ENCODE assay signal across 31 mouse cellular contexts in genomic region chr12:69016705-69017306, GRCm38 (mm10).
DNase-seq lines count a peak whose midpoint lies in the region; ATAC-seq lines count a peak whose summit lies in the region.
"Had no signal": no experiment of that assay in that cellular context is flagged by ENCODE, and none has a peak within 500 bp of the region (broad histone marks: within the 10 kb centered on the region; RNA-seq: fewer than 3 reads in every experiment).

No protein-coding gene starts in this region.

- H3K27me3 ChIP-seq in forebrain, embryonic 14.5 days (replicated peaks; ENCODE audit: control insufficient read depth, insufficient read depth, low read length), result no peaks in the 10 kb centered on the region
- no peaks in the 10 kb centered on the region for H3K27me3 ChIP-seq in forebrain, embryonic 10.5 days (ENCODE audit: poor library complexity, severe bottlenecking)
- H3K27me3 ChIP-seq in midbrain, embryonic 13.5 days, result no peaks in the 10 kb centered on the region
- no peaks in the 10 kb centered on the region for H3K27me3 ChIP-seq in midbrain, embryonic 11.5 days (ENCODE audit: control insufficient read depth, insufficient read depth, low read length)
- H3K27me3 ChIP-seq in midbrain, embryonic 14.5 days (ENCODE audit: control insufficient read depth, insufficient read depth, low read length), result no peaks in the 10 kb centered on the region
- H3K27me3 ChIP-seq: embryonic facial prominence, embryonic 13.5 days; limb, embryonic 15.5 days had no signal

- no peak overlapping the region for H3K9ac ChIP-seq in forebrain, embryonic 14.5 days (ENCODE audit: low read length)
- H3K9ac ChIP-seq in midbrain, embryonic 13.5 days (replicated peaks), result no peak overlapping the region
- H3K9ac ChIP-seq in midbrain, embryonic 11.5 days (ENCODE audit: low read length), result no peak overlapping the region
- no peak overlapping the region for H3K9ac ChIP-seq in midbrain, embryonic 14.5 days (replicated peaks; ENCODE audit: low read length)
- H3K9ac ChIP-seq: embryonic facial prominence, embryonic 13.5 days; limb, embryonic 15.5 days; liver, embryonic 14.5 days had no signal

- no peaks in the 10 kb centered on the region for H3K9me3 ChIP-seq in forebrain, embryonic 14.5 days (replicated peaks; ENCODE audit: control insufficient read depth, low read length)
- peaks cover 14% of the 10 kb centered on the region for H3K9me3 ChIP-seq in forebrain, embryonic 10.5 days
- H3K9me3 ChIP-seq in midbrain, embryonic 13.5 days, result no peaks in the 10 kb centered on the region
- no peaks in the 10 kb centered on the region; the same call in 1 of the 2 replicates for H3K9me3 ChIP-seq in midbrain, embryonic 11.5 days (ENCODE audit: control insufficient read depth, low read length)
- H3K9me3 ChIP-seq in midbrain, embryonic 14.5 days (ENCODE audit: control insufficient read depth, low read length), result 0 out of 2 replicates have a peak, but pooled peaks cover 2% of the 10 kb centered on the region
- H3K9me3 ChIP-seq: limb, embryonic 10.5 days; limb, embryonic 15.5 days had no signal

- H3K4me2 ChIP-seq in forebrain, embryonic 14.5 days (ENCODE audit: low read length), result no peak overlapping the region
- H3K4me2 ChIP-seq in midbrain, embryonic 13.5 days (replicated peaks), result no peak overlapping the region
- H3K4me2 ChIP-seq in midbrain, embryonic 11.5 days, result no peak overlapping the region
- no peak overlapping the region for H3K4me2 ChIP-seq in midbrain, embryonic 14.5 days (ENCODE audit: low read length)
- H3K4me2 ChIP-seq: embryonic facial prominence, embryonic 13.5 days; limb, embryonic 15.5 days had no signal

- 69% methylated on average over 7 of the region's 7 CpGs for WGBS in forebrain, embryonic 14.5 days
- 93% methylated on average over 7 of the region's 7 CpGs for WGBS in forebrain, embryonic 10.5 days
- 62% methylated on average over 7 of the region's 7 CpGs for WGBS in midbrain, embryonic 13.5 days
- WGBS in midbrain, embryonic 11.5 days, result 86% methylated on average over 7 of the region's 7 CpGs
- WGBS in midbrain, embryonic 14.5 days, result 60% methylated on average over 7 of the region's 7 CpGs

- H3K4me1 ChIP-seq in forebrain, embryonic 14.5 days (ENCODE audit: control insufficient read depth, insufficient read depth, low read length), result no peaks in the 10 kb centered on the region
- no peaks in the 10 kb centered on the region for H3K4me1 ChIP-seq in forebrain, embryonic 10.5 days
- no peaks in the 10 kb centered on the region for H3K4me1 ChIP-seq in midbrain, embryonic 13.5 days (replicated peaks)
- no peaks in the 10 kb centered on the region for H3K4me1 ChIP-seq in midbrain, embryonic 11.5 days (ENCODE audit: control insufficient read depth, insufficient read depth, low read length)
- 0 out of 2 replicates have a peak, but pooled peaks cover 2% of the 10 kb centered on the region for H3K4me1 ChIP-seq in midbrain, embryonic 14.5 days (ENCODE audit: control insufficient read depth, insufficient read depth, low read length)
- H3K4me1 ChIP-seq: embryonic facial prominence, embryonic 13.5 days; limb, embryonic 10.5 days; limb, embryonic 15.5 days had no signal

- DNase-seq in forebrain, embryonic 14.5 days (ENCODE audit: low spot score), result peak; percentile 43
- no peak for DNase-seq in forebrain, embryonic 10.5 days (ENCODE audit: extremely low spot score, low spot score)
- no peak for DNase-seq in midbrain, embryonic 11.5 days (ENCODE audit: low spot score, missing footprints)
- DNase-seq in midbrain, embryonic 14.5 days, result peak; percentile 54
- DNase-seq in cerebellum, adult 11 months, result no peak
- DNase-seq in urinary bladder, adult 18-20 months (ENCODE audit: low spot score in 2 of 2), result no peak
- DNase-seq: adrenal gland, adult 8-10 months; cerebellum, adult 11-12 months; cerebellum, adult 9-11 months; embryo, embryonic 11 days; gastrocnemius, postnatal 14 days; heart, postnatal 14 days; kidney, adult 8-10 months; kidney, postnatal 4 days; layer of hippocampus, postnatal 36 days; lung, adult 2 months; lung, postnatal 10 days; right cerebral cortex, adult 18-20 months; spleen, adult 18-20 months; thymus, adult 18-20 months; thymus, postnatal 25 days had no signal

- no peak overlapping the region for H3K27ac ChIP-seq in forebrain, embryonic 14.5 days (ENCODE audit: low read depth, low read length)
- no peak overlapping the region for H3K27ac ChIP-seq in forebrain, embryonic 10.5 days
- peak overlapping the region; percentile 53; the same call in 1 of the 2 replicates for H3K27ac ChIP-seq in midbrain, embryonic 13.5 days
- no peak overlapping the region for H3K27ac ChIP-seq in midbrain, embryonic 11.5 days (ENCODE audit: low read depth, low read length)
- H3K27ac ChIP-seq in midbrain, embryonic 14.5 days (replicated peaks; ENCODE audit: low read depth, low read length), result peak overlapping the region; percentile 15
- H3K27ac ChIP-seq: embryonic facial prominence, embryonic 13.5 days; kidney, postnatal 0 days; limb, embryonic 10.5 days; limb, embryonic 15.5 days; liver, embryonic 14.5 days; macrophage; stomach, postnatal 0 days had no signal

- H3K4me3 ChIP-seq in forebrain, embryonic 14.5 days (ENCODE audit: low read depth, low read length), result no peak overlapping the region
- H3K4me3 ChIP-seq in forebrain, embryonic 10.5 days, result no peak overlapping the region
- no peak overlapping the region for H3K4me3 ChIP-seq in midbrain, embryonic 13.5 days (replicated peaks)
- H3K4me3 ChIP-seq in midbrain, embryonic 11.5 days (ENCODE audit: low read depth, low read length), result no peak overlapping the region
- no peak overlapping the region for H3K4me3 ChIP-seq in midbrain, embryonic 14.5 days (replicated peaks; ENCODE audit: low read depth, low read length)
- H3K4me3 ChIP-seq: embryonic facial prominence, embryonic 13.5 days; limb, embryonic 10.5 days; limb, embryonic 15.5 days had no signal

- ATAC-seq in forebrain, embryonic 14.5 days, result peak; percentile 46; the same call in 1 of the 2 replicates
- peak; percentile 45; the same call in 1 of the 2 replicates for ATAC-seq in midbrain, embryonic 13.5 days
- ATAC-seq in midbrain, embryonic 11.5 days (ENCODE audit: low FRiP score), result no peak
- 0 out of 2 replicates have a peak, but pooled peaks have one; percentile 53 for ATAC-seq in midbrain, embryonic 14.5 days (ENCODE audit: low FRiP score, low TSS enrichment)
- ATAC-seq: intestine, embryonic 16.5 days had no signal

- H3K36me3 ChIP-seq in forebrain, embryonic 14.5 days (ENCODE audit: control insufficient read depth, insufficient read depth, low read length), result no peaks in the 10 kb centered on the region
- H3K36me3 ChIP-seq in forebrain, embryonic 10.5 days (replicated peaks), result no peaks in the 10 kb centered on the region
- H3K36me3 ChIP-seq in midbrain, embryonic 13.5 days, result no peaks in the 10 kb centered on the region
- no peaks in the 10 kb centered on the region for H3K36me3 ChIP-seq in midbrain, embryonic 11.5 days (ENCODE audit: control insufficient read depth, insufficient read depth, low read length)
- no peaks in the 10 kb centered on the region for H3K36me3 ChIP-seq in midbrain, embryonic 14.5 days (ENCODE audit: control insufficient read depth, insufficient read depth, low read length)
- H3K36me3 ChIP-seq: embryonic facial prominence, embryonic 13.5 days; G1E; limb, embryonic 10.5 days; limb, embryonic 15.5 days had no signal

Comparison
In these comparisons a context has a peak if more than half of its experiments do, and no peak if none do; other contexts are left out.
1. DNase-seq: peak in forebrain, embryonic 14.5 days (single experiment) and midbrain, embryonic 14.5 days (single experiment); none in forebrain, embryonic 10.5 days (single experiment), midbrain, embryonic 11.5 days (single experiment), cerebellum, adult 11 months (single experiment) and urinary bladder, adult 18-20 months (0 of 2).
2. H3K27ac ChIP-seq: peak in midbrain, embryonic 13.5 days (single experiment) and midbrain, embryonic 14.5 days (single experiment); none in forebrain, embryonic 14.5 days (single experiment), forebrain, embryonic 10.5 days (single experiment) and midbrain, embryonic 11.5 days (single experiment).